Mouse (Mus musculus): Measurements from ENCODE around the gene Fstl3. TPM values are rescaled to one million over a fixed set of nuclear protein-coding genes. Genes with fewer than 3 reads are reported as not detected.

Gene Fstl3
- total RNA-seq, 2 experiments from 2014 or later, result 5.8 to 7.4 TPM

DNA sequence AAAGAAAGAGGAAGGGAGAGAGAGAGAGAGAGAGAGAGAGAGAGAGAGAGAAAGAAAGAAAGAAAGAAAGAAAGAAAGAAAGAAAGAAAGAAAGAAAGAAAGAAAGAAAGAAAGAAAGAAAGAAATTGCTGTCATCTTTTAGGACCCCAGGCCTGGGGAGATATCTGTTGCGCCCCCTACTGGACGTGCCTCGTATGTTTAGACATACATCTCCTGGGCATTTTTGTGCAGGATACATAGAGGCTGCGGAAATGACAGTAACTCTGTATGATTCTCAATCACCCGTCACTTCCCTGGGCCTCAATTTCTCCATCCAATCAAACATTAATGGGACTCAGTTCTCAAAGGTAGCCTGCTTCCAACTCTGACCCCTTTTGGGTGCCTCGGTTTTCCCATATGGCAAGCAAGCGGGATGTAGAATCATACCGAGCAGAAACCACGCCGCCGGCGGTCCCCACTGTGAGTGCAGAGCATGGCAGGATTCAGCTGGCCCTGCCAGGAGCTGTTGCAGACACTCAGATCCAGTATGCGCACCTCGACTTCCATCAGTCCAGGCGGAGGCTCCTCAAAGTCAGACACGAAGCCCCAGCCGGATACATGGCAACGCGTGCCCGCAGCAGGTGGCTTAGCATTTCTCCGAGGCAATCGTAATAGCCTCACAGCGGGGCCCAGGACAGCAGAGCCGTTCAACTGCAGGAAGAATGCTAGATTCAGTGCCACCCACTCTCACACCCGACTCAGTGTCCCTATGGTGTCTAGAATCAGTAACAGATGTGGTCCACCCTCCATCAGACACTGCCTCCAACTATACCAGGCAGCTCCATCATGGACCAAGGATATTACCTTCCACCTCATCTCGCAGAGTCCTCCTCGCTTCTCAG lies 7.1 kb downstream of the Fstl3 start:
- intact Hi-C loops (cut with DNase I), result loop anchor here (5.0 to 10.0 kb wide), 2 partner anchors 33 to 189 kb away; no protein-coding TSS in a partner anchor
- DNase-seq, result peak in 1 of 2 experiments; percentile 44

DNA sequence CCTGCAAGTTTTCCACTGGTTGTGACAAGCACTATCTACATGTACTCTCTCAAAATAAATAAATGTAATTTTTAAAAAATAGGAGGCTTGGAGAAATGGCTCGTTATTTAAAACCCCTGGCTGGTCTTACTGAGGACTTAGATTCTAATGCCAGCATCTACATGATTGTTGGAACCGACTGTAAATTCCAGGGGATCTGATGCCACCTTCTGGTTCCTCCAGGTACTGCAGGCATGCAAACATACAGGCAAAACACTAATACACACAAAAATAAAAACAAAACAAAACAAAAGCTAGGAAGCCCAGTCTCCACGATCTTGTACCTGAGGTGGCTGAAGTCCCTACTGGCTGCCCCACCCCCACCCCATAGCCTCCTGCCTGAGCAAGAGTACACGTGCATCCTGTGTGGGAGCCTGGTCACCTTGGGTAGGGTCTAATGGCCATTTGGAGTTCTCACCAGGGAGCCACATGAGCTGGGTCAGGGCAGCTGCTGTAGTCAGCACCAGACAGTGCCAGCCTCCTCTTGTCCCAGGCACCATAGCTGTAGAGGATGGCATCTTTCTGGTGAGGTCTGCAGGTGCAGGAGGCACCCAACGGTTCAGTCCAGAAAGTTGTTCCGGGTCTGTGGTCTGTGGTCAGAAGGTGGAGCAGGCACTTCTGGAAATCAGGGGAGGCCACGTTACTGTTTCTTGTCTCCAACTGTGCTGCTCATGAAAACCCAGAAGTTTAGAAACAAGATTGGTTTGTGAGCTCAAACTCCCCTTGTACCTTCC lies 11.5 kb downstream of the Fstl3 start:
- intact Hi-C loops (cut with DNase I), result loop anchor here (1.0 to 10.0 kb wide), 3 partner anchors 20 to 194 kb away; no protein-coding TSS in a partner anchor
- DNase-seq, result peak; percentile 76 to 90

DNA sequence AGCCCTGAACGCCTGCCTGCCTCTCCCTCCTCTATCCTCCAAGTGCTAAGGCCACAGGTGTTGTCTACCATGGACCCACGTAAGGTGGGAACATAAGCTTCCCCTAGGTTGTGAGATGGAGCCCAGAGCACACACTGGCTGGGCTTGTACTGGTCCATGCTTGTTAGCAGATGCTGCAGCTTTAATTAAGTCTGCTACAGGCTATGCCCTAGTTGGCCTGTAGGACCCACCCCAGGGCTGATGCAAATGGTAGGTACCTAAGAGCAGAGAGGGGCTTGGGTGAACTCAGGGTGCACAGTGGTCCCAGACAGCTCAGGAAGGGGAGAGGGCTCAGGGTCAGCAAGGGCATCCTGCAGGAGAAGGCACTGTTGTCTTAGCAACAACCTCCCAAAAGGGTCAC lies 12.5 kb downstream of the Fstl3 start:
- intact Hi-C loops (cut with DNase I), result loop anchor here (2.0 to 10.0 kb wide), 2 partner anchors 95 to 195 kb away; no protein-coding TSS in a partner anchor
- no peak for DNase-seq

DNA sequence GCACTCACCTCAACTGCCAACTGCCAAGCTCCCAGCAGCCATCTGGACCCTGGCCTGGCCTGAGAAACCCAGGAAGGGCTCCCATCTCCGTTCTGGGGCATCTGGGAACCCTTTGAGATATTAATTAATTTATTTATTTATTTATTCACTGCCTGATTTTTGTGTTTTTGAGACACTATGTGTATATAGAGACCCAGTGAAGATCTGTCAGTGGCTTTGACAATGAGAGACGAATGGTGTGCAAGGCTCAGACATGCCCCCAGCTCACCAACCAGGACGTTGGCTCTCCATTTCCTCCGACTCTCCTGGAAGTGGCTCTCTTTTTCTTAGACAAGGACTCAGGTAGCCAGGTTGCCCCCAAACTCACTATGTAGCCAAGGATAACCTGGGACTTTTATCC lies 13.8 kb downstream of the Fstl3 start, which contains the start of gene Prss57:
Gene Prss57 (minus strand): TSS at position 101 of the 400 bp plus-strand sequence.
- no peak for DNase-seq
- intact Hi-C loops (cut with DNase I), result no loop called here

DNA sequence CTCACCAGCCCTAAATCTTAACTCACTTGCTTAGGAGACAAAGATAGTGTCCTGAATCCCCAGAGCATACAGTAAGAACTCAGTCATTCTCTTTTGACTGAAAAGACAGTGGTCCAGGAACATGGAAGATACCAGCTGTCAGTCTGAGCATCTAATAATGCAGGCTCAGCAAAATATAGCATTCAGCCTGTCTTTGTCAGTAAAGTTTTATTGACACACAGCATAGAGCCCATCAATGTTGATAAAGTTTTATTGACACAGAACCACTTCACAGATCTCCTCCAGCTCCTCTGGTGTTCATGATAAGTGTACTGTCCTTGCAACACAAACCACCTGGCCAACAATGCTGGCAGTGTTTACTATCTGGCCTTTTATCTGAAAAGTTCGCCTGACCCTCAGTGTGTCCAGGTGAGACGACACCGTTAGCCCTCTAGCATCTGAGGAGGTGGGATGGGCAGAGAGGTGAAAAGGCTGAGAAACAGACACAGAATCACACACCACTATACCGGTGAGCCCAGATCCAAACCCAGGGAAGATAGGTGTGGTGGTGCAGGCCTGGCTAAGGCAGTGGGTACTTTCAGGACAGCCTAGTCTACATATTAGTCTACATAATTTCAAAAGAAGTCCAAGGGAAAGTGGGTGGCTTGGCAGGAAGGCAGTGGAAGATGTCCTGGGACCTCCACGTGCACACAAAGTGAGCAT lies 15.4 kb downstream of the Fstl3 start:
- intact Hi-C loops (cut with DNase I), result loop anchor here (1.0 kb wide), 1 partner anchor 20 kb away; no protein-coding TSS in a partner anchor
- no peak for DNase-seq

DNA sequence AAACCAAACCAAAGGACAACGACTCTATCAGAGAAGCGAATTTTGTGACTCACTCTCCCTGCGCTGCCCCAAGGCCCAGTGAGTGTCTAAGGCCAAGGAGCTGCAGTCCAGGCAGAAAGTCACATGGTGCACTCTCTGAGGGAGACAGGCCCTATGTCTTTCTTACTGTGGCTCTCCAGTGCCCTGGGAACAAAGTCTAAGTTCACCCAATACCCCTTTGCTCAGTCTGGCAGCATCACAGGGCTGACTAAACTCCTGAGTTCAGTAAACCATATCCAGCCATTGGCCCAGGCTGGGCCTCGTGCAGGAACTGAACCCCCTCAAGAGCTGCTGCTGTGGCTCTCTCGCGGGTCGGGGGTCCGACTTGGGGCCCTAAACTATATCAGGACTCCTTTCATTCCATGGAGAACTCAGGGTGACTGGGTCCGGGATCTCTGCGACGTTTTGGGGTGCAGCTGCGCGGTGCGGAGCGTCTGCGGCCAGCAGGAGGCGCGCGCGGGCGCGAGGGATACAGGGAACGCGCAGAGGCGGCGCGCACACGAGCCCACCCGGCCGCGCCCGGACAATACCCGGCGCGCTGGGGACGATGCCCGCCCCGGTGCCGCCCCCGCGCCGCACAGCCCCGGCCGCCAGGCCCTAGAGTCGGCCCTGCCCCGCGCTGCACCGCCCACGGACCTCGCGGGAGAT lies 16.1 kb downstream of the Fstl3 start, which contains the start of gene Palm:
Gene Palm (plus strand): TSS at position 522 of the 687 bp plus-strand sequence.
- intact Hi-C loops (cut with DNase I), result loop anchor here (1.0 kb wide), 1 partner anchor 19 kb away; no protein-coding TSS in a partner anchor
- peak; percentile 82 to 89 for DNase-seq

DNA sequence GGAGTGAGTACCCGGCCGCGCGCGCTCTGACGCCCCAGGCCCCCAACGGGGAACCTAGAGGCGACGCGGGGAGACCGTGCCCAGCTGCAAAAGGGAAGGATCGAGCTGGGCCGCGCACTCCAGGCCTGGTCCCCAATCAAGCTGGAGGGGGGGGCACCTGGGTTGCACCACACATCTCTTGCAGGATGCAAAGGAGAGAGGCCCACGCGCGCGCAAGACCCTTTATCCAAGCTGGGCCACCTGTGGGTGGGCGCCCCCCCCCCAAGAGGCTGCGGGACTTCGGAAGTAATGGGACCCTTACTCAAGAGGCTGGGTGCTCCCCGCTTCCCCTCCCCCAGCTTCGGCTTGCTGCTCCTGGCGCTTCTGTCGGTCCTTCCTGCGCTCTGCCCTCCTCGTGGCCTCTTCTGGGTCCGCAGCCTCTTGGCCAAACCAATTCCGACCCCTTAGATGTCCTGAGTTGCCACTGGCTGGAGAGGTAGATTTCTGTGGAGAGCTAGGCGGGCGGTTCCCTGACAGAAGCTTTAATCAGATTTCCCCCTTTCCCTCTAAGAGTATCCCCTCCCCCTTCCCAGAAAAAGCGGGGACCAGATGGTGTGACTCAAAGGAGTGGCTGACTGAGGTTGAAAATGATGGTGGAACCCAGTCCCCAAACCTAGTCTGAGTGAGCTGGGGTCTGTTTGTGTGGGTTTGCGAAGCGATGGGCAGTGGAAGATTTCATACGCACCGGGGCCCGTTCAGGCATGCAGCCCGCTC lies 16.8 kb downstream of the Fstl3 start:
- peak in 1 of 2 experiments; percentile 59 for DNase-seq
- intact Hi-C loops (cut with DNase I), result loop anchor here (1.0 kb wide), 2 partner anchors 14 to 18 kb away; no protein-coding TSS in a partner anchor

DNA sequence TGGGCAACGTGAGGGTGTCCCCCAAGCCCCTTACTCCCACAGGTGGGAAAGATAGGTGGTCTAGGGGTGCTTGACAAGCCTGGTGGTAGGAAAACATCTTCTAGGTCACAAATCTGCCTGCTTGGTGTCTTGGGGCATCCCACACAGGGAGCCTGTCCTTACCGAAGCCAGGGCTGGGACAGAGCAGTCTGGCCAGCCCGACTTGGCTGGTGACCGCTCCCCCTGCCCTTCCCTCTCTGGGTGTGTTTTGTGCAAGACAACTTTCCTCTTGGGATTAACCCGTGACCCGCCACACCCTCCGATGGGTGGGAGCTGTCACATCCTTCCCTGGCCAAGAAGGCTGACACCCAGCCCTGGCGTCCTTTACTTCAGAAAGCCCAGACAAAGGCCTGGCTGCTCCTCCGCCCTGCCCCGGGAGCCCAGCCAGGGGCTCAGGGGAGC lies 17.4 kb downstream of the Fstl3 start:
- intact Hi-C loops (cut with DNase I), result loop anchor here (1.0 kb wide), 1 partner anchor 14 kb away; no protein-coding TSS in a partner anchor
- peak; percentile 86 to 88 for DNase-seq

DNA sequence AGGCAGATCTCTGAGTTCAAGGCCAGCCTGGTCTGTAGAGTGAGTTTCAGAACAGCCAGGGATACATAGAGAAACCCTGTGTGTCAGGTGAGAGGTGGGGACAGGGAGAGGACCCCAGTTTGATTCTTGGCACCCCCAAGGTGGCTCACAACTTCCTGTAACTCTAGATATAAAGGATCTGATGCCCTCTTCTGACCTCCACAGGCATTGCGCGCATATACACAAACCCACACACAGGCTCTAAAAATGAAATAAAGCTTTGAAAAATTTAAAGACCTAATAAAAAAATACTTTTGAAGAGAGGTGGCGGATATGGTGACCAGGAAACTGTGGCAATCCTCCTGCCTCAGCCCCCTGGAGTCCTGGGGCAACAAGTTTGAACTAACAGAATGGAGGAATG lies 18.8 kb downstream of the Fstl3 start:
- DNase-seq, result no peak
- intact Hi-C loops (cut with DNase I), result no loop called here

DNA sequence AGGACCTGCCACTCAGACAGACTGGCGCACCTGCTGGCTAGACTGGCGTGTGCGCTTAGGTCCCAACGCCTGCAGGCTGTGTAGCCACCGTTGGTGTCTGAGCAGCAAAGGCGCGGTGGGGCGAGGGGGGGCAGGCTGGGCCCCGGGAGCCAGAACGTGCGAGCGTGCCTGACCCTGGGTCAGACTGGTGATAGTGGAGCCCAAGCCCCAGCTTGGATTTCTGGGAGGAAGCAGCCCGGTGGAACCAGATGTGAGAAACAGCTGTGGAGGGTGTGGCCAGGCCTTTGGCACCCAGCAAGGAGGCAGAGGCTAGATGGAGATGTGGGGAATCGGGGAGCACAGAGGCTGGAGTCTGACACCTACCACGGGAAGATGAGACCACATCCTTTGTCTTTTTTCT lies 20.3 kb downstream of the Fstl3 start:
- intact Hi-C loops (cut with DNase I), result no loop called here
- peak; percentile 56 to 57 for DNase-seq

DNA sequence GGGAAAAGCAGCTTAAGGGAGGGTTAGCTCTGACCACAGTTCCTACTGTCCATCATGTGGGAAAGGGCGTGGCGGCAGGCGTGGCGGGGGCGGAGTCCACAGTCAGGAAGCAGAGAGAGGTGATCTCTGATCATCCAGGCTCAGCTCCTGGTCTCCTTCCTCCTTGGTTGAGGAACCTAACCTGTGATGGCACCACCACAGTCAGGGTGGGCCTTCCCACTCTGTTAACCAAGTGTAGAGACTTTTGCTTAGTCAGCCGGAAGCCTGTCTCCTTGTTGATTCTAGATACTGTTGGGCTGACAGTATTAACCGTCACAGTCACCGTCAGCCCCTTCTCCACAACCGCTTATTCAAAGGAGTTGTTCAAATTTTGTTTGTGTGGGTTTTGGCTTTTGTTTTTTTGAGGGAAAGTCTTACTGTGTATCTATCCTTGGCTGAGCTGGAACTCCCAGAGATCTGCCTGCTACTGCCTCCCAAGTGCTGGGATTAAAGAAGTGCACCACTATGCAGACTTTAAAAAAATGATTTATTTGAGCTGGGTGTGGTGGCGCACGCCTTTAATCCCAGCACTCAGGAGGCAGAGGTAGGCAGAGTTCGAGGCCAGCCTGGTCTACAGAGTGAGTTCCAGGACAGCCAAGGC lies 21.3 kb downstream of the Fstl3 start:
- no peak for DNase-seq
- intact Hi-C loops (cut with DNase I), result no loop called here

DNA sequence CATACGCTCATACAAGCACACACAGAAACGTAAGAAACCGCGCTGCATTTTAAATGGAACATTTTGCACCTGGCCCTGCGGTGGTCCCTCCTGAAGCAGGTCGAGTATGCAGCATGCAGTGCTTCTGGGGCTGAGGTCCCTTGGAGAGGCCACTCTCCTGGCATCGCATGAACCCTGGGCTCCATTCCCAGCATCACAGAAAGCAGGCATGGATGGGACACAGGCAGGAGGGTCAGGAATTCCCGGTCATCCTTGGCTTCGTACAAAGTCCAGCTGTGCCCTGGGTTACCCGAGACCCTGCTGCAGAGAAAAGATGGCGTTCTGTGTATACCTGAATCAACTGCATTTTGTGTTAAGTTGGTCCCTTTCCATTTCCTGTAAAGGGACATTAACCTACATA lies 23.4 kb downstream of the Fstl3 start:
- intact Hi-C loops (cut with DNase I), result no loop called here
- no peak for DNase-seq

DNA sequence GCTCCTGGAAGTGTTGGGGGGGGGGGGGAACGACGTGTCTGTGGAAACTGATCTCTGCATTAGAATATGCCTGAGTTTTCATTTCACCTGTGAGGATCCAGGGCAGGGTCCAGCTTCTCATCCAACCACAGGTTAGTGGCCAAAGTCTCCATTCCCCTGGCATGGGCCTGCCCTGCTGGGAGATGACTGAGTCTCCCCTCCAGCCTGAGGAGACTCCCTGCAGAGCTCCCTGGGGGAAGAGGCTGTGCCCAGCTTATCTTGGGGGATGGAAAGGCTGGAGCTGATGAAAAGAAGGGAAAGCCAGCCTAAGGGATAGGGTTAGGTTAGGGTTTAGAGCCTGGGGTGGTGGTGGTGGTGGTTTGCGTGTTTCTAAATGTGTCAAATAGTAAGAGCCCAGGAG lies 24.8 kb downstream of the Fstl3 start:
- no peak for DNase-seq
- intact Hi-C loops (cut with DNase I), result no loop called here

DNA sequence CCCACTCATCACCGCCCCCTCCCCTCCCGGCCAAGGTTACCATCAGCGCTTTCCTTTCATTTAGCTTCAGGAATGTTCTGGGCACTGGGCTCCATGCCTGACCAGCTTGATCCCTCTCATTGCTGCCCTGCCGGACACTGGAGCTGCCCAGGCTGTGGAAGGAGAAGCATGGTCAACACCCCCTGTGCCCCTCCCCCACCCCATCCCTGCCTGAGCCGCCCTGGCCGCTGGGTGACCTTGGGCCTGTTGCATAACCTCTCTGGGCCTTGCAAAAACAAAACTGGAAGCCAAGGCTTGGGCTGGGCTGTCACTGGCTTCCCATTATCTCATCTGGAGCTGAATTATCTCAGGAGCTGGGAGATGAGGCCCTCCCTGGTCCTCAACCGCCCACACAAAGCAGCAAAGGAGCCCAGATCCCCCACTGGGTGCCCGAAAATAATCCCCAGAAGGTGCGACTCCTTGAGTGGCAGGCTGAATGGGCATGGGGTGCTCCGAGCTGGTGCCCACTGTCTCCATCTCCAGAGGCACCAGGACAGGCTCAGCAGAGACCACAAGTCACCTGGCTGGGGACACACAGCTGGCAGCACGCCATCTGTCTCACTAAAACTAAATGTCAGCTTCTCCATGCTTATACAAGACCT lies 25.4 kb downstream of the Fstl3 start:
- peak; percentile 63 to 65 for DNase-seq
- intact Hi-C loops (cut with DNase I), result no loop called here

DNA sequence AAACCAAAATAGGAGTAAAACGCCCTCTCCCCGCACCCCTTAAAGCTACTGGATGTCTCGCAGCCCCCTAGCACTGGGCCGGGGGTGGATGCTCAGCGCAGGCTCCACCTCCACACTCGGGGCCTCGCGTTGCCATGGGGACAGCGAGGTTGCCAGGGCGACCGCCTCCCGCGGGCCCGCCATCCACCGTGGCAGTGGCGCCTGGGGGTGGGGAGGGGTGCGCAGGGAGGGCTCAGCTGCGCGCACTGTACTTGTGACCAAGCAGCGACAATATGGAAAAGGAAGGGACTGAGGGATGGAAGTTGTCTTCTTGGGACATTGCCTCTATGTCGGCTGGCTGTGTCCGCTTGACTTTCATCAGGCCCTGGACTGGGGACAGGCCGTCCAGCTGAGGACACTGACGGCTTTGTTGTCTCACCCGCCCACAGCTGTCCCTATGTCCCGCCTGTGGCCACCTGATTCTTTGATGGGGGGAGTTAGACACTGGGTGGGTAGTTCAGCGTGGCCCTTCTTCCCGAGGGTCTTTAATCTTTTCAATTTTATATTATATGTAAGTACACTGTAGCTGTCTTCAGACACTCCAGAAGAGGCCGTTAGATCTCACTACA lies 26.7 kb downstream of the Fstl3 start:
- intact Hi-C loops (cut with DNase I), result no loop called here
- peak in 1 of 2 experiments; percentile 55 for DNase-seq

DNA sequence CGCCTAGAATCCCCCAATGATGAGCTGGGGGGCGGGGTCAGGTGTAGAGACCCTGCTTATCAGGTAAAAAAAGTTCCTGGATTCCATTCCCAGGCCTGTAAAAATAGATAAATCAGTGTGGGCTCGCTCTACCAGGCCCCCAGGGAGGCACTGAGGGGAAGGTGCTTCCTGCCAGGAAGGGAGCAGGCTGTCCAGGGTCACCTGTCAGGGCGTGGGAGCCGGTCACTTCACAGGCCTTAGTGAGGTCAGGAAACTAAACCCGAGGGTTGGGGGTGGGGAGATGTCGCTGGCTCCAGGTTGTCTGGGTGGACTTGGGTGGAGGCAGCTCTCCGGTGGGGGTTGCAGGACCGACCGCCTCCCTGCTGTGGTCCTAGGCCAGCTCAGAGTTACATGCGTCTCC lies 28.6 kb downstream of the Fstl3 start:
- intact Hi-C loops (cut with DNase I), result no loop called here
- peak; percentile 66 to 71 for DNase-seq

DNA sequence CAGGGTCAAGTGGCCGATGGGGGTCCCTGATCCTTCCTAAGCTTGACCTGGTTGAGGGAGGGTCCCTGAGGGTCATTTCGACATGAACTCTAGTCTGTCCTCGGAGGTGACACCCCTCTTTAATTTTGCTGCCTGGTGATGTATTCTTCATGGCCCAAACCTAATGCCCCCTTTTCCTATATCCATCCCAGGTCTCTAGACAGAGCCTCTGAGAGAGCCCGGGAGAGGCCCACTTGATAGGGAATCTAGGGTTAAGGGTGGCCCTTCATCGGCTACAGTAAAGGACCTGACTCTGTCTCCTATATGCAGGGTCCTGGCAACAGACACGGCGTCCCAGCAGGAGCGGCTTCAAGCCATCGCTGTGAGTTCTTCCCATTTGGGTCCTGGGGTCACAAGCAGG lies 29.3 kb downstream of the Fstl3 start:
- DNase-seq, result no peak
- intact Hi-C loops (cut with DNase I), result no loop called here

DNA sequence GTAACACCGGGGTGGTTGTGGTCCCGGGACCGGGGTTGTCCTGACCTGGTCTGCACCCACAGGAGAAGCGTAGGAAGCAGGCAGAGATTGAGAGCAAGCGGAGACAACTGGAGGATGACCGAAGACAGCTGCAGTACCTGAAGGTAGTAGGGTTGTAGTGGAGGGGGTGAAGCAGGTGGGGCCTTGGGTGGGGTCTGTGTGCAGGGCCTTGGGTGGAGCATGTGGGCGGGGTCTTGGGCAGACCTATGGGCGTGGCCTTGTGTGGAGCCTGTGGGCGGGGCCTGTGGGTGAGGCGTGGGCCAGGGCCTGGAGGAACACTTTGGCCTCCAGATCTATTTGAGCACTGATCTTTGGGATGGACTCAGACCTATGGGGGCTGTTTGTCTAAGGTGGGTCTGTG lies 29.9 kb downstream of the Fstl3 start:
- no peak for DNase-seq
- intact Hi-C loops (cut with DNase I), result no loop called here
